Mouse (Mus musculus): ENCODE results near the gene Tmem239.

The Tmem239 gene

DNA sequence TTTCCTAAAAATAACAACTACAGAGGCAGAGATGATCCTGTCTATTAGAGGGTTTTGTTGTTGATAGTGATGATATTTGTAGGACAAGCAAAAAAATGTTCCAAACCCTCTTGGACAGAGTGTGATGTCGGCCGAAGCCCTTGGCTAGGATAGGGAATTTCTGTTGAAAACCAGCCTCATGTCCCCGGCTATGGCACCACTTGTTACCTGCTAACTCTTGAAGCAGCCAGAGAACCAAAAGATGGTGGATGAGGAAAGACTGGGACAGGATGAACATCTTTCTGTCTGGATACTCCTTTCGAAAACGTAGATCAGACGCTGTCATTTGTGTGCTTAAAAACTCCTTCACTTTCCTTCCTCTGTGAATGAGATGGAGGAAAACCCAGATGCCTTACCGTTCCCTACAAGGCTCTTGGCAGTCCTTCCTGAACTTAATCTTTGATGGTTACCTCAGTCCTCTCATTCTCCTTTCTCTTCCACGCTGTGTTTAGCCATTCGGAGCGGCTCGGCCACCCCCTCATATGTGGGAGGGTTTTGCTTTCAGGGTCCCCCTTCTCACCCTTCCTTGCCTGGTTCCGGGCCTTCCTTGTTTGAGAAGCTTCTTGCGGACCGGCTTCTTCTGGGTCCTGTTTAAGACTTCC, 44.9 kb downstream of the Tmem239 start:
- peak; percentile 32 for DNase-seq (ENCODE audit: low spot score)

DNA sequence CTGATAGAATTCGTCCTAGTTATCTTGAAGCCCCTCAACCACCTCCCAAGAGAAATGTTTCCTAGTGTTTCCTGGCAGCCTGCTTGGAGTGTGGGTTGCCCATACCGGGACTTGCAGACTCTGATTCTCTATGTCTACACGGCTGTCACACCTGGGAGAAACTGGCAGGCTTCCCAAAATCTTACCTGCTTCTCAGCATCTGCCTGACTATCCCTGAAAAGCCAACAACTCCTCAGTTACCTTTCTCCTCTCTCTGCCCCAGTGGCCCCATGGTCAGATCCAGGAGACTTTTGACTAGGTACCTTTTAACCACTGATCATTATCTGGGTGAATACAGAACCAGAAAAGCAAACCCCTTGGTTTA, 45.4 kb downstream of the Tmem239 start:
- DNase-seq (ENCODE audit: low spot score): peak; percentile 43

DNA sequence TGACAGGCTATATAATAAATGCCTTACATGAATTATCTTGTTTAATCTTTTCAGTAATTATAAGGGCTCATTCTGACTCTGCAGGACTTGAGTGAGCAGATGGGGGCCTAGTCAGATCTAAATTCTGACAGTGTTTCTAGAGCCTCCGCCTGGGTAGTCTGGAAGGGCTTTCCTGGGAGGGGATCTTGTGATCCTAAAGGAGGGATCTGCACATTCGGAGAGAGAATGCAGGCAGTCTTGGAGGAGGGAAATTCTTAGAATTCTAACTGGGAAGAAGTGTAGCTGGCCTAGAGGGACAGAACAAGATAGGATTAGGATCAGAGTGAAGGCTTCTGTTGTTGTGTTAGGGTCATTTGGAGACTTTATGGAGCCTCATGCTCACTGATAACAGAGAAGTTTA, 46.0 kb downstream of the Tmem239 start:
- no peak for DNase-seq (ENCODE audit: low spot score)

DNA sequence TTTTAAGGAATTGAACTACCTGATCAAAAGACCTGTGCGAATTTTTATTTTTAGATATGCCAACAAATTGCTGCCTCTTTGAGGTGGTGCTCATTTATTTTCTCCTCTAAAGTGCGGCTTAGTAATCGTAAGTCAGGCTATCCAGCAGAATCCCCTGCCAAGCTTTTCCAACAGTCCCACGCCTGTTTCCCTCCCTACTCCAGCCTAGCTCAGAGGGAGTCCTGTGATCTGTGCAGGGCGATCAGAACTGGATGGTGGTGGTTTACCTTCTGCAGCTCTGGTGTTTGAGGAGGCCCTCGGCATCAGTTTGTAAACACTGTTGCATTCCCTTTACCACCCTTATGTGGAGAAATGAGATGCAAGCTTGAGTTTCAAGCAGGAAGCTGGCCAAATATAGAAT, 47.1 kb downstream of the Tmem239 start:
- peak; percentile 33 for DNase-seq (ENCODE audit: low spot score)

DNA sequence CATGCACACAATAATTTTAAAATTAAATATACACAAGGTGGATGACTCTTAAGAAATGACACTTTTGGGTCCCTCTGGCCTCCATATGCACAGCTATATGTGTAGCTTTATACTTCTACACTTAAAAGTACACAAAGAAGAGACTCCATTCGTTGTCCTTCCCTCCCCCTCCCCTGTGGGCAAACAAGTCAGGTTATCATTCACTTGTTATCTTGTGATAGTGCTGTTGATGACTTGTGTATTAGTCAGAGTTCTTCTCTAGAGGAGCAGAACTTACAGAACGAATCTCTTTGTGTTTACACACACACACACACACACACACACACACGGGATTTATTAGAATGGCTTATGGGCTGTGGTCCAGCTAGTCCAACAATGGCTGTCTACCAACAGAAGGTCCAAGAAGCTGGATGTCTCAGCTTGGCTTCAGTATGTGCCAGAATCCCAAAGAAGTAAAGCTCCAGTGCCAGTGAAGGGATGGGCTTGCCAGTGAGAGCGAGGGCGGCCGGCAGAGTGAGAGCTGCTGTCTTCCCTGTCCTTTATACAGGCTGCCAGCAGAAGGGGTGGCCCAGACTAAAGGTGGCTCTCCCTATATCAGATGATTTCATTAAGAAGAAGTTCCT, 48.6 kb downstream of the Tmem239 start:
- DNase-seq (ENCODE audit: low spot score): peak; percentile 35
